Mouse (Mus musculus) small intestine, adult 2 months (tissue): ENCODE data around the gene 1110032F04Rik. TPM values are rescaled to one million over a fixed set of nuclear protein-coding genes. Genes with fewer than 3 reads are reported as not detected.

Source experiments
- H3K27ac ChIP-seq: fragments of 200-500 bp; 2 replicates; pipeline ENCODE4 v1.5.1; 2012; ENCODE audit warnings: low read depth, low read length, control low read depth, inconsistent platforms; ENCODE audit not compliant: insufficient read depth
- H3K27me3 ChIP-seq: fragments of 200-500 bp; 2 replicates; pipeline ENCODE4 v1.6.1; 2012; ENCODE audit warnings: mild to moderate bottlenecking, moderate library complexity, low read length, inconsistent platforms; ENCODE audit not compliant: control insufficient read depth, insufficient read depth
- H3K36me3 ChIP-seq: fragments of 200-500 bp; 2 replicates; pipeline ENCODE4 v1.6.1; 2012; ENCODE audit warnings: mild to moderate bottlenecking, low read length, control low read depth, inconsistent platforms; ENCODE audit not compliant: control insufficient read depth, insufficient read depth
- H3K4me1 ChIP-seq: fragments of 200-500 bp; 2 replicates; pipeline ENCODE4 v1.6.1; 2012; ENCODE audit warnings: low read length, inconsistent platforms, mixed read lengths; ENCODE audit not compliant: control insufficient read depth, insufficient read depth, insufficient read length
- H3K4me3 ChIP-seq: fragments of 200-500 bp; 2 replicates; pipeline ENCODE4 v1.5.1; 2012; ENCODE audit warnings: low read depth, mild to moderate bottlenecking, control low read depth, inconsistent platforms, low read length, moderate library complexity
- CTCF ChIP-seq: fragments of 200-500 bp; IDR thresholded peaks from 2 replicates; pipeline ENCODE4 v1.5.1; 2012; ENCODE audit warnings: low read depth, mild to moderate bottlenecking, control low read depth, inconsistent platforms, low read length, moderate library complexity, mixed read lengths; ENCODE audit not compliant: insufficient replicate concordance, insufficient read length; ENCODE audit errors: extremely low read depth
- POLR2A ChIP-seq: fragments of 200-500 bp; IDR thresholded peaks from 2 replicates; pipeline ENCODE4 v1.6.1; 2012; ENCODE audit warnings: low read depth, mild to moderate bottlenecking, control low read depth, inconsistent platforms, low read length, moderate library complexity
- WGBS: fragments of 180-500 bp; shearing (Covaris S2); methylation state at CpG from one replicate; pipeline ENCODE4 v1.1.7; 2018; 5-methylcytosine and 5-hydroxymethylcytosine counted together
- polyA plus RNA-seq: library from polyadenylated mRNA; depleted of rRNA; stranded (reverse); fragments of >200 nt; gene quantifications from 2 replicates; pipeline ENCODE4 v1.2.3, GENCODE M21; 2012

1110032F04Rik gene
- polyA plus RNA-seq, 1 experiment: 1.7 TPM

DNA sequence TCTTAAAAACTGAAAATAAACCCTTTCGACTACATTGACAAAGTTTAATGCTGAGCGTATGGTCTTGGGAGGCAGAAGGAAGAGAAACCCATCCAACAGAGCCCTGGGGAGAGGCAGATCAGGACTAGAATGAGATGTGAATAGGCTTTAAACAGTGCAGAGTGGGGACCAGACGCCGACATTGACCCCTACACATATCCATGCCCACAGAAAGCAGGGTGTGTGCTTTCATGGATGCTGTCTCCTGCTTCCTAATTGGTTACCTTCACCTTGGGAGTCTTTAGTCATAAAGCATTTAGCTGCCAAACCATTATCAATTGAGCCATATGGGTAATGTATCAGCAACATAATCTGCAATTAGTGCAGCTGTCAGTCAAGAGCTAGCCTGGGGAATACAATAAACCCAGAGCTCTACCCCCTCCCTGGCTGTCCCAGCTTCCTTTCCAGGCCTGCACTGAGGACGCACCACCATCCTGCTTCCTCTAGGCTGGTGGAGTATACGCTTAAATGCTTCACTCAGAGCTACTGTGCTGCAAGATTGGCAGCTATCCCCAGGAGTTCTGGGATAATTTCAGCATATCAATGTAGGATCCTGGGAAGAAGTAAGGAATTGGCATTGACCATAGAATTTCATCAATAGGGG lies 32.4 kb upstream of the 1110032F04Rik start:
- Histone ChIP-seq H3K4me1 (no peaks in the 10 kb centered on the region), H3K27me3 (no peaks in the 10 kb centered on the region), H3K27ac (no peak overlapping the region), H3K4me3 (no peak overlapping the region), H3K36me3 (no peaks in the 10 kb centered on the region)
- TF ChIP-seq POLR2A (no peak), CTCF (no peak)
- WGBS: 86% methylated on average over 6 of the region's 6 CpGs

DNA sequence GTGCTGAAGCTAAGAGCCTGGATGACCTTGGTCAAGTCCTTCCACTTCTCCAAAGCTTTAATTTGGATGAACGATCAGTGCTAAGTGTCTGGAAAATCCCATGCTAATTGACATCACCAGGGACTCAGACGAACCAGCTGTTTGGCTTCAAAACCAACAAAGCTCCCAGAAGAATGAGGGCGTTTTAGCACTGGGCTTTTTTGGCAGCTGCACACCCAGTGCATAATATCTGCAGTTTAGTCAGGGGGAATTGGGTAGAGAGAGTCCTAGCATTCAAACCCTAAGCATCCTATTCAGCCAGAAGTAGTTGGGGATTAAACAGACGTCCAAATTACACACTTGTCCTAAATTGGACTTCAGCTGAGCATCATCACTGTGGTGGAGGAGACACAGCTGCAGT lies 29.2 kb upstream of the 1110032F04Rik start:
- Histone ChIP-seq H3K36me3 (no peaks in the 10 kb centered on the region), H3K4me1 (no peaks in the 10 kb centered on the region), H3K4me3 (no peak overlapping the region), H3K27me3 (no peaks in the 10 kb centered on the region), H3K27ac (no peak overlapping the region)
- no peak for TF ChIP-seq CTCF
- TF ChIP-seq POLR2A: no peak
- 60% methylated on average over 4 of the region's 4 CpGs for WGBS

DNA sequence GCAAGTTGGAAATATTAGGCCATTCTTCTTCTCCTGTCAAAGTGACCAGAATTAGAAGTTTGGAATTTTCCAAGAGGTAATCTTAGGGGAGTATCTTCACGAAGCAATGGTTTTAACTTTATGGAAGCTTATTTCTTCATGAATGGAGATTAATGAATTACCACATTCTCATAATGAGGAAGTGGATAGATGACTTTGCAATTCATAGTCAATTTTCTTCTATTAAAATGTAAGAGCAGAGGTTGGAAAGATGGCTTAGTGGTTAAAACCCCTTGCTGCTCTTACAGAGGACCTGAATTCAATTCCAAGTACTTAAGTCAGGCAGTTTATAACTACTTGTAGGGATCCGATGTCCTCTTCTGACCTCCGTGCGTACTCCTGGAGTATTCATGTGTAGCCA lies 25.4 kb upstream of the 1110032F04Rik start:
- no peak overlapping the region for H3K4me3 ChIP-seq
- no peaks in the 10 kb centered on the region for H3K27me3 ChIP-seq
- H3K36me3 ChIP-seq: no peaks in the 10 kb centered on the region
- H3K4me1 ChIP-seq: no peaks in the 10 kb centered on the region
- H3K27ac ChIP-seq: no peak overlapping the region
- TF ChIP-seq CTCF: no peak
- TF ChIP-seq POLR2A: no peak
- 88% methylated on average over 4 of the region's 4 CpGs for WGBS

DNA sequence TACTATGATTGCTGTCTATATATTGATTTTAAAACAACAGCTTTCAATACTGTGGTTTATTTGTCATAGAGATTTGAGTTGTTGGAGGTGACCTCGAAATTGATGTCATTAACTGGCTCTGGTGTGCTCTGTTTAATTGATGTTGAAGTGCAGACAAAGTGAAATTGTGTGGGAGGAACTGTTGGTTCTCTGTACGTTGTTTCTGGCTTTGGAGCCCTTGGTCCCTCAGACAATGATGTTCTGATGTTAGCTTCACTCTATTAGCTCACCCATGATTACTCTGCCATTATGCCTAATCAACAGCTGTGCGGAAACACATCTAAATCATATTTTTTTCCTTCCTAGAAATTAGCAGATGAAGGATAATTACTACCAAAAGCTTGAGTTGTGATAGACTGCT lies 21.1 kb upstream of the 1110032F04Rik start:
- H3K27me3 ChIP-seq: no peaks in the 10 kb centered on the region

DNA sequence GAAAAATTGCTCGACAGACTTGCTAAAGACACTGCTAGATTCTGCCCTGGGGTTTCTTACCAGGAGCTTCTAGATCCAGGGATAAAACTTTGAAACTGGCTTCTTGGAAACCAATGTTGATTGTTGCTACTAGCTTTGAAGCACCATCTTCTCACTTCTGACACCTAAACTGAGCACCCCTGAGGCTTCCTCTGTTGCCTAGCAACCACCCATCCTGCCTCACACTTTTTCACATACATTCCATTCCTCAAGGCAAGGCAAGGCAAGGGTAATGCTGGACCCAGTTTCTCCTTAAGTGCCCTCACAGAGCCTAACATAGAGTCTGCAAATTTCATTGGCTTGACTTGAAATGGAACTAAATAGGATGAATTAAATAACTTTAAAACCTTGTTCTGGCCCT lies 17.0 kb upstream of the 1110032F04Rik start:
- WGBS: 75% methylated on average over 1 of the region's 1 CpGs
- TF ChIP-seq POLR2A (no peak), CTCF (no peak)
- Histone ChIP-seq H3K36me3 (no peaks in the 10 kb centered on the region), H3K4me3 (no peak overlapping the region), H3K27me3 (no peaks in the 10 kb centered on the region), H3K4me1 (no peaks in the 10 kb centered on the region), H3K27ac (no peak overlapping the region)

More for the DNA sequence above, 21.1 kb upstream of the 1110032F04Rik start:
- Histone ChIP-seq H3K27ac (no peak overlapping the region), H3K4me1 (no peaks in the 10 kb centered on the region), H3K4me3 (no peak overlapping the region), H3K36me3 (no peaks in the 10 kb centered on the region)
- WGBS: 45% methylated on average over 3 of the region's 3 CpGs
- TF ChIP-seq CTCF: no peak
- no peak for TF ChIP-seq POLR2A

DNA sequence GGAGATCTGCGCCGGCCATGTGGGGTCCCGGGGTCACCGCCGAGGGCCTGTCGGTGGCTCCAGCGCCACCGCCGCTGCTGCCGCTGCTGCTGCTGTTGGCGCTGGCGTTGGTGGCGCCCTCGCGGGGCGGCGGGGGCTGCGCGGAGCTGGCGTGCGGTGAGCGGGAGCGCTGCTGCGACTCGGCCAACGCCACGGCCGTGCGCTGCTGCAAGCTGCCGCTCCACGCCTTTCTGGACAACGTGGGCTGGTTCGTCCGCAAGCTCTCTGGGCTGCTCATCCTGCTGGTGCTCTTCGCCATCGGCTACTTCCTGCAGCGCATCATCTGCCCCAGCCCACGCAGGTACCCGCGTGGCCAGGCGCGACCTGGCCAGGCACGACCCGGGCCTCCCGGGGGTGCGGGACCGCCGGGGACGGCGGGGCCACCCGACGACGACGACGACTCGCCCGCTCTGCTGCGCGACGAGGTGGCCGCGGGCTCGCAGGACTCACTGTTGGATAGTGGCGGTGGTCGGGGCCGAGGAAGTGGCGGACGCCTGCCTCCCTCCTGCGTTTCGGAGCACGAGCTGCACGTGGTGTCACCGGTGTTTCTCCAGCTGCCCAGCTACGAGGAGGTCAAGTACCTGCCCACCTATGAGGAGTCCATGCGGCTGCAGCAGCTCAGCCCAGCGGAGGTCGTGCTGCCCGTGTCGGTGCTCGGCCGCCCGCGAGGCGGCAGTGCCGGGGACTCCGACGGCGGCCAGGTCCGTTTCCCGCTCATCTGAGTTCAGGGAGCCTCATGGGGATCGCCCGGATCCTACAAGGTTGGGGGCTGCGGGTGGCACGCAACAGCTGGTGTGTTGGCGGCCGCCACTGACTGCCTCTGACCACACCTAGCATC lies 543 bp downstream of the 1110032F04Rik start:
- peaks cover 28% of the 10 kb centered on the region for H3K27me3 ChIP-seq
- H3K36me3 ChIP-seq: no peaks in the 10 kb centered on the region
- WGBS: 1% methylated on average over 96 of the region's 96 CpGs
- TF ChIP-seq CTCF (no peak), POLR2A (no peak)
- peak overlapping the region; percentile 45 for H3K4me3 ChIP-seq
- H3K4me1 ChIP-seq: peaks cover 8% of the 10 kb centered on the region; the same call in 1 of the 2 replicates
- no peak overlapping the region for H3K27ac ChIP-seq

DNA sequence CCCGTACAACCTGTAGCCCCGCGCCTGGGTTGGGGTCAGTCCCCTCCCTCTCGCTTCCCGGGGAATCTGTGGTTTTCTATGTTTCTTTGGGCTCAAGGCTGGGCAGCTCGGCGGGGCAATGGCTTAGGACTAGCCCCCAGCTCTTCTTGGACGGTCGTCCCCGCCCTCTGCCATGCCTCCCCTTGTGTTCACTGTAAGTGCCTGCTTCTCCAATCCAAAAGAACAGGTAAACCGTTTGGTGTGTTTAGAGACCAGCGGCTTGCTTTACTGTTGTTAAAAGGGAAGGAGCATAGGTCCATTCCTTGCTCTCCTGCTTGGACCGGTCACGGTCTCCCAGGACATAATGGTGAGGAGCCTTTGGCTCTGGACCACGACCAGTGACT lies 1.2 kb downstream of the 1110032F04Rik start:
- no peak overlapping the region for H3K27ac ChIP-seq
- WGBS: 12% methylated on average over 15 of the region's 15 CpGs
- TF ChIP-seq POLR2A: no peak
- TF ChIP-seq CTCF: no peak
- peaks cover 28% of the 10 kb centered on the region for H3K27me3 ChIP-seq
- H3K4me3 ChIP-seq: peak overlapping the region; percentile 45
- peaks cover 8% of the 10 kb centered on the region; the same call in 1 of the 2 replicates for H3K4me1 ChIP-seq
- H3K36me3 ChIP-seq: no peaks in the 10 kb centered on the region
